Mouse (Mus musculus) lung, adult 2 months (tissue): ENCODE measurements around the gene Gpr132. TPM values are rescaled to one million over a fixed set of nuclear protein-coding genes. Genes with fewer than 3 reads are reported as not detected.
A peak's percentile ranks its signal among the peaks of the same experiment; 100 is the strongest.

Experiments used
- DNase-seq: peaks from one replicate; pipeline ENCODE4 v3.0.0; 2022
- H3K4me1 ChIP-seq: fragments of 200-500 bp; 2 replicates; pipeline ENCODE4 v1.6.1; 2011; ENCODE audit warnings: low read length; ENCODE audit not compliant: control insufficient read depth, insufficient read depth
- H3K4me3 ChIP-seq: fragments of 200-500 bp; replicated peaks from 2 replicates; pipeline ENCODE3; 2011; ENCODE audit warnings: low read depth, mild to moderate bottlenecking, control low read depth, low read length; ENCODE audit errors: extremely low read depth
- CTCF ChIP-seq: fragments of 200-500 bp; IDR thresholded peaks from 2 replicates; pipeline ENCODE4 v1.5.1; 2011; ENCODE audit warnings: mild to moderate bottlenecking, low read length, control low read depth; ENCODE audit not compliant: insufficient read depth
- POLR2A ChIP-seq: fragments of 200-500 bp; IDR thresholded peaks from 2 replicates; pipeline ENCODE4 v1.6.1; 2011; ENCODE audit warnings: low read depth, mild to moderate bottlenecking, control low read depth, low read length, borderline replicate concordance; ENCODE audit errors: extremely low read depth
- WGBS: fragments of 180-500 bp; shearing (Covaris S2); methylation state at CpG from one replicate; pipeline ENCODE4 v1.1.7; 2018; 5-methylcytosine and 5-hydroxymethylcytosine counted together
- polyA plus RNA-seq: library from polyadenylated mRNA; depleted of rRNA; stranded (reverse); fragments of >200 nt; gene quantifications from 2 replicates; pipeline ENCODE4 v1.2.3, GENCODE M21; 2012

Gpr132 gene
- polyA plus RNA-seq, 1 experiment = 12.9 TPM

- no peak for DNase-seq
- Histone ChIP-seq H3K4me3 (no peak overlapping the region), H3K4me1 (no peaks in the 10 kb centered on the region)
- TF ChIP-seq POLR2A = no peak
- TF ChIP-seq CTCF = no peak
- WGBS = 59% methylated on average over 8 of the region's 8 CpGs
Measured at GRCm38 (mm10) chr12:112903941-112904340, 35.9 kb upstream of the Gpr132 start.

GRCm38 (mm10) chr12:112900641-112901040 is 32.6 kb upstream of the Gpr132 start:
- 86% methylated on average over 9 of the region's 9 CpGs for WGBS
- peaks cover under 1% of the 10 kb centered on the region; the same call in 1 of the 2 replicates for H3K4me1 ChIP-seq
- TF ChIP-seq POLR2A (no peak), CTCF (no peak)
- no peak overlapping the region for H3K4me3 ChIP-seq
- no peak for DNase-seq

GRCm38 (mm10) chr12:112898960-112899359 is 30.9 kb upstream of the Gpr132 start:
- H3K4me1 ChIP-seq = peaks cover 7% of the 10 kb centered on the region; the same call in 1 of the 2 replicates
- no peak for TF ChIP-seq CTCF
- no peak for TF ChIP-seq POLR2A
- 56% methylated on average over 4 of the region's 4 CpGs for WGBS
- no peak for DNase-seq
- no peak overlapping the region for H3K4me3 ChIP-seq

- WGBS = 51% methylated on average over 12 of the region's 12 CpGs
- no peak for DNase-seq
- H3K4me3 ChIP-seq = no peak overlapping the region
- no peak for TF ChIP-seq POLR2A
- no peak for TF ChIP-seq CTCF
- peaks cover 7% of the 10 kb centered on the region; the same call in 1 of the 2 replicates for H3K4me1 ChIP-seq
Measured at GRCm38 (mm10) chr12:112898351-112898750, 30.3 kb upstream of the Gpr132 start.

- WGBS = 8% methylated on average over 16 of the region's 16 CpGs
Measured at GRCm38 (mm10) chr12:112897522-112898212, 29.6 kb upstream of the Gpr132 start.

GRCm38 (mm10) chr12:112894969-112895368 is 26.9 kb upstream of the Gpr132 start:
- peak; percentile 85; the same call in 1 of the 2 replicates for TF ChIP-seq POLR2A
- no peak for TF ChIP-seq CTCF
- H3K4me3 ChIP-seq = peak overlapping the region; percentile 33
- 25% methylated on average over 4 of the region's 4 CpGs for WGBS
- peaks cover 7% of the 10 kb centered on the region; the same call in 1 of the 2 replicates for H3K4me1 ChIP-seq
- DNase-seq = peak; percentile 29

More at GRCm38 (mm10) chr12:112897522-112898212, 29.6 kb upstream of the Gpr132 start:
- no peak for TF ChIP-seq CTCF
- peak; percentile 35; the same call in 1 of the 2 replicates for TF ChIP-seq POLR2A
- H3K4me3 ChIP-seq = no peak overlapping the region
- H3K4me1 ChIP-seq = peaks cover 7% of the 10 kb centered on the region; the same call in 1 of the 2 replicates
- peak; percentile 25 for DNase-seq

- 33% methylated on average over 11 of the region's 11 CpGs for WGBS
- TF ChIP-seq CTCF (no peak), POLR2A (no peak)
- Histone ChIP-seq H3K4me3 (no peak overlapping the region), H3K4me1 (peaks cover 7% of the 10 kb centered on the region; the same call in 1 of the 2 replicates)
- no peak for DNase-seq
Measured at GRCm38 (mm10) chr12:112894303-112894884, 26.4 kb upstream of the Gpr132 start.

- Histone ChIP-seq H3K4me1 (no peaks in the 10 kb centered on the region), H3K4me3 (no peak overlapping the region)
- 65% methylated on average over 7 of the region's 7 CpGs for WGBS
- TF ChIP-seq POLR2A (no peak), CTCF (no peak)
- no peak for DNase-seq
Measured at GRCm38 (mm10) chr12:112885465-112885864, 17.4 kb upstream of the Gpr132 start.

- DNase-seq = no peak
- WGBS = 70% methylated on average over 6 of the region's 6 CpGs
- TF ChIP-seq CTCF (no peak), POLR2A (no peak)
- H3K4me1 ChIP-seq = peaks cover 18% of the 10 kb centered on the region
- no peak overlapping the region for H3K4me3 ChIP-seq
Measured at GRCm38 (mm10) chr12:112881301-112881815, 13.3 kb upstream of the Gpr132 start.
